Mouse (Mus musculus): ENCODE measurements around the gene Myct1. TPM values are rescaled to one million over a fixed set of nuclear protein-coding genes. Genes with fewer than 3 reads are reported as not detected.

Gene Myct1
- polyA plus RNA-seq, 1 experiment from 2014 or later = 1.8 TPM

- no peak for ATAC-seq (ENCODE audit: low FRiP score)
- no peak overlapping the region for H3K27ac ChIP-seq
Measured at GRCm38 (mm10) chr10:5571332-5571731, 22.2 kb upstream of the Myct1 start.

GRCm38 (mm10) chr10:5573328-5573727 is 20.2 kb upstream of the Myct1 start:
- Histone ChIP-seq H3K4me3 (no peak overlapping the region), H3K27ac (no peak overlapping the region), H3K9me3 (no peaks in the 10 kb centered on the region), H3K27me3 (no peaks in the 10 kb centered on the region), H3K36me3 (no peaks in the 10 kb centered on the region), H3K9ac (no peak overlapping the region), H3K4me2 (no peak overlapping the region), H3K4me1 (replicated peaks) (no peaks in the 10 kb centered on the region)
- 55% methylated on average over 2 of the region's 2 CpGs for WGBS
- ATAC-seq (ENCODE audit: low FRiP score) = no peak

More at GRCm38 (mm10) chr10:5571332-5571731, 22.2 kb upstream of the Myct1 start:
- Histone ChIP-seq H3K27me3 (no peaks in the 10 kb centered on the region), H3K4me1 (replicated peaks) (no peaks in the 10 kb centered on the region), H3K9ac (no peak overlapping the region), H3K9me3 (no peaks in the 10 kb centered on the region), H3K36me3 (no peaks in the 10 kb centered on the region), H3K4me2 (no peak overlapping the region), H3K4me3 (no peak overlapping the region)
- 81% methylated on average over 5 of the region's 5 CpGs for WGBS

- H3K4me2 ChIP-seq = no peak overlapping the region
- H3K9me3 ChIP-seq = no peaks in the 10 kb centered on the region
- H3K4me3 ChIP-seq = no peak overlapping the region
- H3K9ac ChIP-seq = no peak overlapping the region
- H3K27me3 ChIP-seq = no peaks in the 10 kb centered on the region
- no peak overlapping the region for H3K27ac ChIP-seq
- WGBS = 92% methylated on average over 2 of the region's 2 CpGs
- no peak for ATAC-seq (ENCODE audit: low FRiP score)
- no peaks in the 10 kb centered on the region for H3K4me1 ChIP-seq (replicated peaks)
- H3K36me3 ChIP-seq = no peaks in the 10 kb centered on the region
Measured at GRCm38 (mm10) chr10:5591061-5591460, 2.5 kb upstream of the Myct1 start.

- ATAC-seq (ENCODE audit: low FRiP score) = no peak
- Histone ChIP-seq H3K4me2 (no peak overlapping the region), H3K36me3 (no peaks in the 10 kb centered on the region), H3K27ac (no peak overlapping the region), H3K9ac (no peak overlapping the region), H3K9me3 (no peaks in the 10 kb centered on the region), H3K4me3 (no peak overlapping the region), H3K4me1 (replicated peaks) (no peaks in the 10 kb centered on the region), H3K27me3 (no peaks in the 10 kb centered on the region)
- 83% methylated on average over 4 of the region's 4 CpGs for WGBS
Measured at GRCm38 (mm10) chr10:5591996-5592395, 1.6 kb upstream of the Myct1 start.

GRCm38 (mm10) chr10:5594457-5594856 is 882 bp downstream of the Myct1 start:
- 81% methylated on average over 5 of the region's 5 CpGs for WGBS
- Histone ChIP-seq H3K4me3 (no peak overlapping the region), H3K4me1 (replicated peaks) (no peaks in the 10 kb centered on the region), H3K27ac (no peak overlapping the region), H3K4me2 (no peak overlapping the region), H3K9ac (no peak overlapping the region), H3K27me3 (no peaks in the 10 kb centered on the region), H3K9me3 (no peaks in the 10 kb centered on the region), H3K36me3 (no peaks in the 10 kb centered on the region)
- no peak for ATAC-seq (ENCODE audit: low FRiP score)

- Histone ChIP-seq H3K4me3 (no peak overlapping the region), H3K36me3 (no peaks in the 10 kb centered on the region), H3K4me2 (no peak overlapping the region), H3K27ac (no peak overlapping the region), H3K27me3 (no peaks in the 10 kb centered on the region), H3K4me1 (replicated peaks) (no peaks in the 10 kb centered on the region), H3K9ac (no peak overlapping the region), H3K9me3 (no peaks in the 10 kb centered on the region)
- 73% methylated on average over 6 of the region's 6 CpGs for WGBS
- no peak for ATAC-seq (ENCODE audit: low FRiP score)
Measured at GRCm38 (mm10) chr10:5596559-5596958, 3.0 kb downstream of the Myct1 start.

GRCm38 (mm10) chr10:5600123-5600522 is 6.5 kb downstream of the Myct1 start:
- ATAC-seq (ENCODE audit: low FRiP score) = peak; percentile 91
- no peaks in the 10 kb centered on the region for H3K27me3 ChIP-seq
- H3K4me3 ChIP-seq = no peak overlapping the region
- no peaks in the 10 kb centered on the region for H3K9me3 ChIP-seq
- no peak overlapping the region for H3K9ac ChIP-seq
- H3K4me2 ChIP-seq = no peak overlapping the region
- H3K36me3 ChIP-seq = no peaks in the 10 kb centered on the region
- no peak overlapping the region for H3K27ac ChIP-seq
- WGBS = 21% methylated on average over 7 of the region's 7 CpGs
- no peaks in the 10 kb centered on the region for H3K4me1 ChIP-seq (replicated peaks)

GRCm38 (mm10) chr10:5603512-5603911 is 9.9 kb downstream of the Myct1 start:
- Histone ChIP-seq H3K9ac (no peak overlapping the region), H3K4me1 (replicated peaks) (no peaks in the 10 kb centered on the region), H3K4me3 (no peak overlapping the region), H3K27ac (no peak overlapping the region), H3K9me3 (no peaks in the 10 kb centered on the region), H3K4me2 (no peak overlapping the region), H3K27me3 (no peaks in the 10 kb centered on the region), H3K36me3 (no peaks in the 10 kb centered on the region)
- no peak for ATAC-seq (ENCODE audit: low FRiP score)
- WGBS = 89% methylated on average over 10 of the region's 10 CpGs

GRCm38 (mm10) chr10:5604371-5604770 is 10.8 kb downstream of the Myct1 start:
- H3K27me3 ChIP-seq = no peaks in the 10 kb centered on the region
- no peak overlapping the region for H3K27ac ChIP-seq
- no peaks in the 10 kb centered on the region for H3K36me3 ChIP-seq
- no peak for ATAC-seq (ENCODE audit: low FRiP score)
- H3K4me2 ChIP-seq = no peak overlapping the region
- no peaks in the 10 kb centered on the region for H3K4me1 ChIP-seq (replicated peaks)
- H3K4me3 ChIP-seq = no peak overlapping the region
- H3K9me3 ChIP-seq = no peaks in the 10 kb centered on the region
- H3K9ac ChIP-seq = no peak overlapping the region
- WGBS = 93% methylated on average over 13 of the region's 13 CpGs

GRCm38 (mm10) chr10:5608874-5609273 is 15.3 kb downstream of the Myct1 start:
- H3K4me1 ChIP-seq (replicated peaks) = no peaks in the 10 kb centered on the region
- H3K4me2 ChIP-seq = no peak overlapping the region
- 77% methylated on average over 3 of the region's 3 CpGs for WGBS

GRCm38 (mm10) chr10:5615186-5616040 is 21.8 kb downstream of the Myct1 start:
- Histone ChIP-seq H3K4me1 (replicated peaks) (no peaks in the 10 kb centered on the region), H3K4me2 (no peak overlapping the region), H3K27ac (no peak overlapping the region), H3K9ac (no peak overlapping the region), H3K27me3 (no peaks in the 10 kb centered on the region), H3K9me3 (no peaks in the 10 kb centered on the region), H3K4me3 (no peak overlapping the region), H3K36me3 (no peaks in the 10 kb centered on the region)
- 64% methylated on average over 13 of the region's 13 CpGs for WGBS
- peak; percentile 72 for ATAC-seq (ENCODE audit: low FRiP score)

More at GRCm38 (mm10) chr10:5608874-5609273, 15.3 kb downstream of the Myct1 start:
- Histone ChIP-seq H3K36me3 (no peaks in the 10 kb centered on the region), H3K9ac (no peak overlapping the region), H3K27ac (no peak overlapping the region), H3K4me3 (no peak overlapping the region), H3K9me3 (no peaks in the 10 kb centered on the region), H3K27me3 (no peaks in the 10 kb centered on the region)
- ATAC-seq (ENCODE audit: low FRiP score) = no peak

- Histone ChIP-seq H3K9ac (no peak overlapping the region), H3K9me3 (0 out of 2 replicates have a peak, but pooled peaks cover 4% of the 10 kb centered on the region), H3K36me3 (no peaks in the 10 kb centered on the region), H3K4me2 (no peak overlapping the region), H3K27me3 (no peaks in the 10 kb centered on the region), H3K27ac (no peak overlapping the region), H3K4me1 (replicated peaks) (no peaks in the 10 kb centered on the region), H3K4me3 (no peak overlapping the region)
- WGBS = 77% methylated on average over 5 of the region's 5 CpGs
- no peak for ATAC-seq (ENCODE audit: low FRiP score)
Measured at GRCm38 (mm10) chr10:5626268-5626667, 32.7 kb downstream of the Myct1 start.

- 85% methylated on average over 4 of the region's 4 CpGs for WGBS
- ATAC-seq (ENCODE audit: low FRiP score) = no peak
- no peak overlapping the region for H3K4me3 ChIP-seq
Measured at GRCm38 (mm10) chr10:5633672-5634200, 40.2 kb downstream of the Myct1 start.

More at GRCm38 (mm10) chr10:5633672-5634200, 40.2 kb downstream of the Myct1 start:
- no peaks in the 10 kb centered on the region for H3K4me1 ChIP-seq (replicated peaks)
- no peak overlapping the region for H3K9ac ChIP-seq
- H3K36me3 ChIP-seq = no peaks in the 10 kb centered on the region
- H3K4me2 ChIP-seq = no peak overlapping the region
- no peak overlapping the region for H3K27ac ChIP-seq
- H3K27me3 ChIP-seq = no peaks in the 10 kb centered on the region
- 0 out of 2 replicates have a peak, but pooled peaks cover 4% of the 10 kb centered on the region for H3K9me3 ChIP-seq

All from hindbrain, embryonic 13.5 days (tissue).